Mouse (Mus musculus): ENCODE measurements around the gene Dag1.

DNA sequence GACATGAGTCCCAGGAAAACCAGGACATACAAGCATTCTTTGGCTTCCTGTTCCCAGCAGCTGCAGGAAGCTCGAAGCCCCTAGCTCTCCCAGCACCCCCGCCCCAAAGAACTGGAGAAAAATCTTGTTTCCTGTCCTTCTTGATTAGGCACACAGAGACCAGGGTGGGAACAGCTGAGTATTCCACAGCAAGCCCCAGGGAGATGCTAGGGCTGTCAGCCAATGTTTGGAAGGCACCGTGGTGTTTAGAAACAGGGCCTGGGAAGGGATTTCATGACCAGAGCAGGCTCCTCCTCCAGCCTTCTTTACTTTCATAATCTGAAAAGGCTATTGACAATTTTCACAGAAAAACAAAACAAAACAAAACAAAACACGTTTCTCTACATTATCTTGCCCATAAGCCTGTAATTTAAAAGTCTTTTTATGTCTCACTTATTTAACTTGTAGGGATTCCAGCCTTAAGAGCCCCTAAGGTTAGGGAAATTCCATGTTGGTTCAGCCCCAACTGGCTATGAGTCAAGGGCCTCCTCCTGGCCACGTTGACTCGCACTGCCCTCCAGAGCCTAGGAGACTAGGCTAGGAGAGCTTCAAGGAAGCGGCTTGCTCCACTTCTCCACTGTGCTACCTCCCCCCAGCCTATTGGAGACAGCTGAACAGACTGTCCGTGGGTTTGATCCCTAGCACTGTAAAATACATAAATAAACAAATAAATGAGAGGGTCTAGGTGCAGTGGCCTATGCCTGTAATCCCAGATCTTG, 16.5 kb upstream of the Dag1 start:
- no peak for TF ChIP-seq CTCF (conservative IDR thresholded peaks at IDR 0.05; ENCODE audit: insufficient read depth, insufficient read length, low read depth, low read length)
- no peak for TF ChIP-seq POLR2A (IDR thresholded peaks at IDR 0.05; ENCODE audit: low read depth, low read length)
